Mouse (Mus musculus) myocyte (in vitro differentiated cells): ENCODE results near the gene Srgap2. TPM values are rescaled to one million over a fixed set of nuclear protein-coding genes. Genes with fewer than 3 reads are reported as not detected.

Experiments
- H3K27me3 ChIP-seq: one replicate; pipeline ENCODE4 v1.6.1; 2011; ENCODE audit not compliant: control insufficient read depth, insufficient read depth, insufficient read length
- H3K36me3 ChIP-seq: one replicate; pipeline ENCODE4 v1.6.1; 2011; ENCODE audit not compliant: control insufficient read depth, insufficient read depth
- H3K4me2 ChIP-seq: one replicate; pipeline ENCODE4 v1.6.1; 2011; ENCODE audit warnings: low read depth, control low read depth
- H3K4me3 ChIP-seq: one replicate; pipeline ENCODE4 v1.5.1; 2011; ENCODE audit warnings: mild to moderate bottlenecking, control low read depth, moderate library complexity
- H3K79me2 ChIP-seq: one replicate; pipeline ENCODE4 v1.6.1; 2011; ENCODE audit not compliant: control insufficient read depth, insufficient read depth
- H3ac ChIP-seq: one replicate; pipeline ENCODE4 v1.6.1; 2011; ENCODE audit not compliant: control insufficient read depth, insufficient read length
- CEBPB ChIP-seq: IDR thresholded peaks from 2 replicates; pipeline ENCODE4 v1.6.1; 2011; ENCODE audit warnings: mild to moderate bottlenecking, moderate library complexity; ENCODE audit not compliant: poor library complexity, insufficient read depth, severe bottlenecking
- E2F4 ChIP-seq: IDR thresholded peaks from one replicate; pipeline ENCODE4 v1.6.1; 2011; ENCODE audit warnings: mild to moderate bottlenecking, control low read depth, moderate library complexity; ENCODE audit not compliant: insufficient read depth
- MAX ChIP-seq: IDR thresholded peaks from one replicate; pipeline ENCODE4 v1.6.1; 2011; ENCODE audit warnings: low read depth, mild to moderate bottlenecking, control low read depth
- MYOD1 ChIP-seq, 3 experiments: IDR thresholded peaks; one replicate each; pipeline ENCODE4 v1.6.1; 2011; ENCODE audit warnings: control low read depth in 2 of 3, low read depth in 2 of 3, mild to moderate bottlenecking in 2 of 3, moderate library complexity in 1 of 3; ENCODE audit not compliant: insufficient read length in 2 of 3, control insufficient read depth in 1 of 3
- MYOG ChIP-seq, 3 experiments: IDR thresholded peaks; one replicate each; pipeline ENCODE4 v1.6.1; 2011; ENCODE audit warnings: control low read depth in 2 of 3, low read depth in 2 of 3, mild to moderate bottlenecking in 2 of 3; ENCODE audit not compliant: insufficient read length in 2 of 3, control insufficient read depth in 1 of 3, insufficient read depth in 1 of 3
- POLR2A ChIP-seq: IDR thresholded peaks from one replicate; pipeline ENCODE4 v1.6.1; 2011; ENCODE audit warnings: low read depth, mild to moderate bottlenecking, control low read depth, moderate library complexity; ENCODE audit not compliant: insufficient read length
- POLR2AphosphoS2 ChIP-seq: IDR thresholded peaks from one replicate; pipeline ENCODE4 v1.6.1; 2011; ENCODE audit warnings: low read depth, control low read depth; ENCODE audit not compliant: insufficient read length
- REST ChIP-seq: IDR thresholded peaks from one replicate; pipeline ENCODE4 v1.6.1; 2011; ENCODE audit warnings: mild to moderate bottlenecking, control low read depth, moderate library complexity; ENCODE audit not compliant: insufficient read depth, insufficient read length
- SRF ChIP-seq: IDR thresholded peaks from one replicate; pipeline ENCODE4 v1.6.1; 2011; ENCODE audit warnings: low read depth; ENCODE audit not compliant: control insufficient read depth, insufficient read length
- TCF12 ChIP-seq: IDR thresholded peaks from one replicate; pipeline ENCODE4 v1.6.1; 2011; ENCODE audit warnings: mild to moderate bottlenecking, control low read depth; ENCODE audit not compliant: poor library complexity, insufficient read depth, severe bottlenecking
- TCF3 ChIP-seq: IDR thresholded peaks from one replicate; pipeline ENCODE4 v1.6.1; 2011; ENCODE audit warnings: low read depth, control low read depth; ENCODE audit not compliant: insufficient read length
- USF1 ChIP-seq: IDR thresholded peaks from one replicate; pipeline ENCODE4 v1.6.1; 2011; ENCODE audit warnings: low read depth, mild to moderate bottlenecking, control low read depth, moderate library complexity
- polyA plus RNA-seq: library from polyadenylated mRNA; unstranded; fragments of >200 nt; fragmentation: generic; extraction: Trizol; gene quantifications from one replicate; pipeline ENCODE4 v1.2.1, GENCODE M21; 2012; ENCODE audit warnings: missing spikeins

Srgap2 gene
- polyA plus RNA-seq, 1 experiment: 19.1 TPM

GRCm38 (mm10) chr1:131400844-131401243, 126.3 kb downstream of the Srgap2 start:
- H3ac ChIP-seq: no peak overlapping the region
- H3K4me2 ChIP-seq: no peak overlapping the region
- no peak for TF ChIP-seq SRF
- no peak for TF ChIP-seq E2F4
- no peak for TF ChIP-seq CEBPB
- no peaks in the 10 kb centered on the region for H3K79me2 ChIP-seq
- no peak overlapping the region for H3K4me3 ChIP-seq
- no peaks in the 10 kb centered on the region for H3K27me3 ChIP-seq
- no peaks in the 10 kb centered on the region for H3K36me3 ChIP-seq

- no peaks in the 10 kb centered on the region for H3K79me2 ChIP-seq
- H3K36me3 ChIP-seq: no peaks in the 10 kb centered on the region
- no peak overlapping the region for H3K4me2 ChIP-seq
- no peak overlapping the region for H3K4me3 ChIP-seq
- H3K27me3 ChIP-seq: no peaks in the 10 kb centered on the region
- H3ac ChIP-seq: no peak overlapping the region
- TF ChIP-seq POLR2A (no peak), MYOG (IDR thresholded peaks at IDR 0.05; ENCODE audit: control insufficient read depth in 1 of 3, insufficient read depth in 1 of 3, insufficient read length in 2 of 3, low read depth in 2 of 3) (no peak), SRF (no peak), POLR2AphosphoS2 (no peak), TCF3 (no peak), MAX (no peak), MYOD1 (IDR thresholded peaks at IDR 0.05; ENCODE audit: control insufficient read depth in 1 of 3, insufficient read length in 2 of 3, low read depth in 2 of 3) (no peak), E2F4 (no peak), CEBPB (no peak), USF1 (no peak), REST (no peak), TCF12 (no peak)
These were observed 129.0 kb downstream of the Srgap2 start for GRCm38 (mm10) chr1:131398181-131398580.

GRCm38 (mm10) chr1:131384406-131384805, 142.7 kb downstream of the Srgap2 start:
- Histone ChIP-seq H3ac (no peak overlapping the region), H3K4me3 (no peak overlapping the region), H3K36me3 (no peaks in the 10 kb centered on the region), H3K79me2 (no peaks in the 10 kb centered on the region), H3K4me2 (no peak overlapping the region), H3K27me3 (no peaks in the 10 kb centered on the region)
- TF ChIP-seq USF1 (no peak), TCF12 (no peak), E2F4 (no peak), POLR2A (no peak), MYOG (IDR thresholded peaks at IDR 0.05; ENCODE audit: control insufficient read depth in 1 of 3, insufficient read depth in 1 of 3, insufficient read length in 2 of 3, low read depth in 2 of 3) (no peak), TCF3 (no peak), MYOD1 (IDR thresholded peaks at IDR 0.05; ENCODE audit: control insufficient read depth in 1 of 3, insufficient read length in 2 of 3, low read depth in 2 of 3) (no peak), CEBPB (no peak), MAX (no peak), REST (no peak), POLR2AphosphoS2 (no peak), SRF (no peak)

- H3K36me3 ChIP-seq: no peaks in the 10 kb centered on the region
- no peak overlapping the region for H3K4me3 ChIP-seq
- H3K27me3 ChIP-seq: no peaks in the 10 kb centered on the region
- H3ac ChIP-seq: no peak overlapping the region
- H3K79me2 ChIP-seq: no peaks in the 10 kb centered on the region
- no peak overlapping the region for H3K4me2 ChIP-seq
- no peak for TF ChIP-seq MYOD1 (IDR thresholded peaks at IDR 0.05; ENCODE audit: control insufficient read depth in 1 of 3, insufficient read length in 2 of 3, low read depth in 2 of 3)
- TF ChIP-seq TCF12: no peak
- no peak for TF ChIP-seq CEBPB
- no peak for TF ChIP-seq POLR2AphosphoS2
- TF ChIP-seq E2F4: no peak
- TF ChIP-seq MYOG (IDR thresholded peaks at IDR 0.05; ENCODE audit: control insufficient read depth in 1 of 3, insufficient read depth in 1 of 3, insufficient read length in 2 of 3, low read depth in 2 of 3): no peak
- no peak for TF ChIP-seq USF1
- TF ChIP-seq REST: no peak
- TF ChIP-seq SRF: no peak
- no peak for TF ChIP-seq TCF3
- TF ChIP-seq POLR2A: no peak
- no peak for TF ChIP-seq MAX
These were observed 145.0 kb downstream of the Srgap2 start for GRCm38 (mm10) chr1:131382184-131382583.

- Histone ChIP-seq H3K27me3 (no peaks in the 10 kb centered on the region), H3K4me3 (no peak overlapping the region), H3K36me3 (no peaks in the 10 kb centered on the region), H3K4me2 (no peak overlapping the region), H3K79me2 (no peaks in the 10 kb centered on the region), H3ac (no peak overlapping the region)
- TF ChIP-seq SRF (no peak), REST (no peak), TCF3 (no peak), TCF12 (no peak), CEBPB (no peak), USF1 (no peak), POLR2AphosphoS2 (no peak), MYOD1 (IDR thresholded peaks at IDR 0.05; ENCODE audit: control insufficient read depth in 1 of 3, insufficient read length in 2 of 3, low read depth in 2 of 3) (no peak), POLR2A (no peak), E2F4 (no peak), MYOG (IDR thresholded peaks at IDR 0.05; ENCODE audit: control insufficient read depth in 1 of 3, insufficient read depth in 1 of 3, insufficient read length in 2 of 3, low read depth in 2 of 3) (no peak), MAX (no peak)
These were observed 146.9 kb downstream of the Srgap2 start for GRCm38 (mm10) chr1:131380254-131380653.
